Mouse (Mus musculus) lung, embryonic 16.5 days (tissue): ENCODE data around the gene Hck. TPM values are rescaled to one million over a fixed set of nuclear protein-coding genes. Genes with fewer than 3 reads are reported as not detected.

Experiments used
- ATAC-seq: fragments of 200-750 bp; cut with Nextera tagmentation; 2 replicates; pipeline ENCODE4 v1.8.0; 2017; ENCODE audit warnings: low read depth, mild to moderate bottlenecking, moderate library complexity
- H3K27ac ChIP-seq: fragments of 300-500 bp; sonication (generic); 2 replicates; pipeline ENCODE4 v1.5.1; 2014; ENCODE audit warnings: mild to moderate bottlenecking, control low read depth, low read length
- H3K27me3 ChIP-seq: fragments of 300-500 bp; sonication (generic); 2 replicates; pipeline ENCODE4 v1.6.1; 2014; ENCODE audit warnings: low read depth, low read length, mixed read lengths; ENCODE audit not compliant: control insufficient read depth, insufficient read depth
- H3K36me3 ChIP-seq: fragments of 300-500 bp; sonication (generic); 2 replicates; pipeline ENCODE4 v1.6.1; 2014; ENCODE audit warnings: low read length; ENCODE audit not compliant: control insufficient read depth, insufficient read depth
- H3K4me1 ChIP-seq: fragments of 300-500 bp; sonication (generic); replicated peaks from 2 replicates; pipeline ENCODE4 v1.6.1; 2014; ENCODE audit warnings: low read length, mixed read lengths; ENCODE audit not compliant: control insufficient read depth, insufficient read depth
- H3K4me2 ChIP-seq: fragments of 300-500 bp; sonication (generic); 2 replicates; pipeline ENCODE4 v1.6.1; 2014; ENCODE audit warnings: low read depth, low read length, control low read depth
- H3K4me3 ChIP-seq: fragments of 300-500 bp; sonication (generic); 2 replicates; pipeline ENCODE4 v1.5.1; 2014; ENCODE audit warnings: mild to moderate bottlenecking, low read length, control low read depth
- H3K9ac ChIP-seq: fragments of 300-500 bp; sonication (generic); 2 replicates; pipeline ENCODE4 v1.6.1; 2014; ENCODE audit warnings: low read length, control low read depth
- H3K9me3 ChIP-seq: fragments of 300-500 bp; sonication (generic); 2 replicates; pipeline ENCODE4 v1.6.1; 2016; ENCODE audit warnings: low read length; ENCODE audit not compliant: control insufficient read depth
- WGBS: fragments of 180-500 bp; shearing (Covaris S2); extraction: QIAGEN DNeasy Blood & Tissue Kit; methylation state at CpG from one replicate; pipeline ENCODE4 v1.1.7; 2014; 5-methylcytosine and 5-hydroxymethylcytosine counted together
- polyA plus RNA-seq: library from polyadenylated mRNA; unstranded; fragments of >200 nt; fragmentation: Nextera tagmentation; extraction: Ambion mirVana; gene quantifications from 2 replicates; pipeline ENCODE4 v1.2.1, GENCODE M21; 2015

Hck gene
- polyA plus RNA-seq, 1 experiment from 2014 or later, result 4.5 TPM

GRCm38 (mm10) chr2:153175995-153176570 is 67.8 kb downstream of the Hck start:
- ATAC-seq, result no peak
- Histone ChIP-seq H3K27ac (no peak overlapping the region), H3K4me3 (no peak overlapping the region), H3K4me1 (no peaks in the 10 kb centered on the region), H3K36me3 (peaks cover 6% of the 10 kb centered on the region; the same call in 1 of the 2 replicates), H3K9ac (no peak overlapping the region), H3K4me2 (no peak overlapping the region), H3K27me3 (no peaks in the 10 kb centered on the region), H3K9me3 (no peaks in the 10 kb centered on the region)
- WGBS, result 49% methylated on average over 8 of the region's 8 CpGs

- Histone ChIP-seq H3K9ac (no peak overlapping the region), H3K4me2 (no peak overlapping the region), H3K9me3 (no peaks in the 10 kb centered on the region), H3K4me1 (no peaks in the 10 kb centered on the region), H3K36me3 (peaks cover 4% of the 10 kb centered on the region; the same call in 1 of the 2 replicates), H3K27me3 (no peaks in the 10 kb centered on the region), H3K4me3 (no peak overlapping the region), H3K27ac (no peak overlapping the region)
- WGBS, result 73% methylated on average over 3 of the region's 3 CpGs
- ATAC-seq, result no peak
Measured at GRCm38 (mm10) chr2:153177188-153177587, 68.9 kb downstream of the Hck start.

GRCm38 (mm10) chr2:153179126-153179860 is 71.0 kb downstream of the Hck start:
- Histone ChIP-seq H3K4me1 (no peaks in the 10 kb centered on the region), H3K4me3 (no peak overlapping the region), H3K36me3 (peaks cover 13% of the 10 kb centered on the region), H3K27me3 (no peaks in the 10 kb centered on the region), H3K27ac (no peak overlapping the region), H3K9me3 (no peaks in the 10 kb centered on the region), H3K9ac (no peak overlapping the region), H3K4me2 (no peak overlapping the region)
- WGBS, result 79% methylated on average over 10 of the region's 10 CpGs
- no peak for ATAC-seq

- Histone ChIP-seq H3K9ac (no peak overlapping the region), H3K4me3 (no peak overlapping the region), H3K36me3 (peaks cover 17% of the 10 kb centered on the region), H3K27me3 (no peaks in the 10 kb centered on the region), H3K9me3 (no peaks in the 10 kb centered on the region), H3K4me1 (no peaks in the 10 kb centered on the region), H3K27ac (no peak overlapping the region), H3K4me2 (no peak overlapping the region)
- ATAC-seq, result no peak
- WGBS, result 84% methylated on average over 3 of the region's 3 CpGs
Measured at GRCm38 (mm10) chr2:153179961-153180360, 71.7 kb downstream of the Hck start.

GRCm38 (mm10) chr2:153186176-153186591 is 77.9 kb downstream of the Hck start:
- peaks cover 38% of the 10 kb centered on the region for H3K36me3 ChIP-seq
- no peaks in the 10 kb centered on the region for H3K9me3 ChIP-seq
- ATAC-seq, result peak; percentile 47; the same call in 1 of the 2 replicates
- H3K27ac ChIP-seq, result no peak overlapping the region
- no peak overlapping the region for H3K9ac ChIP-seq
- 53% methylated on average over 2 of the region's 2 CpGs for WGBS
- no peaks in the 10 kb centered on the region for H3K4me1 ChIP-seq
- H3K4me3 ChIP-seq, result no peak overlapping the region
- no peak overlapping the region for H3K4me2 ChIP-seq
- H3K27me3 ChIP-seq, result no peaks in the 10 kb centered on the region

- no peak overlapping the region for H3K4me3 ChIP-seq
- H3K9me3 ChIP-seq, result no peaks in the 10 kb centered on the region
- H3K27me3 ChIP-seq, result no peaks in the 10 kb centered on the region
- 78% methylated on average over 2 of the region's 2 CpGs for WGBS
- H3K4me2 ChIP-seq, result no peak overlapping the region
- H3K4me1 ChIP-seq, result no peaks in the 10 kb centered on the region
- H3K27ac ChIP-seq, result no peak overlapping the region
- H3K9ac ChIP-seq, result no peak overlapping the region
- ATAC-seq, result no peak
- peaks cover 42% of the 10 kb centered on the region for H3K36me3 ChIP-seq
Measured at GRCm38 (mm10) chr2:153187848-153188247, 79.6 kb downstream of the Hck start.

GRCm38 (mm10) chr2:153191242-153191641 is 83.0 kb downstream of the Hck start:
- Histone ChIP-seq H3K9me3 (no peaks in the 10 kb centered on the region), H3K27me3 (no peaks in the 10 kb centered on the region)

GRCm38 (mm10) chr2:153194255-153194654 is 86.0 kb downstream of the Hck start:
- Histone ChIP-seq H3K4me1 (no peaks in the 10 kb centered on the region), H3K27ac (no peak overlapping the region), H3K9ac (no peak overlapping the region), H3K4me2 (no peak overlapping the region), H3K36me3 (peaks cover 37% of the 10 kb centered on the region), H3K9me3 (no peaks in the 10 kb centered on the region), H3K4me3 (no peak overlapping the region), H3K27me3 (no peaks in the 10 kb centered on the region)
- no peak for ATAC-seq
- WGBS, result 98% methylated on average over 3 of the region's 3 CpGs

More at GRCm38 (mm10) chr2:153191242-153191641, 83.0 kb downstream of the Hck start:
- no peak for ATAC-seq
- no peak overlapping the region for H3K27ac ChIP-seq
- H3K9ac ChIP-seq, result no peak overlapping the region
- 77% methylated on average over 2 of the region's 2 CpGs for WGBS
- peaks cover 44% of the 10 kb centered on the region for H3K36me3 ChIP-seq
- no peak overlapping the region for H3K4me3 ChIP-seq
- no peak overlapping the region for H3K4me2 ChIP-seq
- H3K4me1 ChIP-seq, result no peaks in the 10 kb centered on the region

- ATAC-seq, result no peak
- no peaks in the 10 kb centered on the region for H3K27me3 ChIP-seq
- H3K4me1 ChIP-seq, result no peaks in the 10 kb centered on the region
- no peak overlapping the region for H3K4me2 ChIP-seq
- no peak overlapping the region for H3K9ac ChIP-seq
- WGBS, result 70% methylated on average over 5 of the region's 5 CpGs
- H3K4me3 ChIP-seq, result no peak overlapping the region
- no peak overlapping the region for H3K27ac ChIP-seq
- no peaks in the 10 kb centered on the region for H3K9me3 ChIP-seq
- peaks cover 40% of the 10 kb centered on the region for H3K36me3 ChIP-seq
Measured at GRCm38 (mm10) chr2:153198485-153198884, 90.2 kb downstream of the Hck start.
